Mouse (Mus musculus): ENCODE measurements around the gene Rdh13. TPM values are rescaled to one million over a fixed set of nuclear protein-coding genes. Genes with fewer than 3 reads are reported as not detected.

Gene Rdh13
- total RNA-seq (2021): 10 to 100 TPM; 25.2 to 28.4 TPM
- long read RNA-seq, experiment 1, partial matches to known transcripts: 1 of 2 reads
- long read RNA-seq, experiment 1, other reads (novel, unspliced or antisense): 1 of 2 reads
- long read RNA-seq, experiment 2, partial matches to known transcripts: 0 of 4 reads
- long read RNA-seq, experiment 2, other reads (novel, unspliced or antisense): 3 of 4 reads

DNA sequence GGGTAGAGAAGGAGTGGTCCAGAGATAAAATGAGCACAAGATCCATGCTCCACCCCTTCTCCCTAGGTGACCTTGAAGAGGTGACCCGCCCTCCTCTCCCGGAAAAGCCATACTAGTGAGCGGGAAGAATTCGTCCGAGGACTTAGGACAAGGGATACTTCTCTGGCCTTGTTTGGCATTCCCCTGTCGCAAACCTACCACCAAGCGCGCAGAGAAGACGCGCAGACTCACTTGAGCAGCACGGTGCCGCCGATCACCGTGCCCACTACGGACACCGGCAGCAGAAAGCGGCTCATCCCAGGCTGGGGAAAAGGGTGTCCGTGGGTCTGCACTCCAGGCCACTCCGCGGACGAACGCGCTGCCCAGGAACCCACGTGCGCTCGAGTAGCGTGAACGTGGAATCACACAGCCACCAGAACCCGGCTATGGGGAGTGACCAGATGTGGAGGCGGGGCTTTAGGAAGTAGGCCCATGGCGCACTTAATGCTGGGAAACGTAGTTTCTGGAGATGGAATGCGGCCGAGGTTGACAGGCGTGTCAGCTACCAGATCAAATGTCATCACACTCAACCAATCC, at the start of gene Rdh13:
TSS of gene Rdh13 (minus strand) at position 434 of the 576 bp plus-strand sequence.
- DNase-seq (ENCODE audit: low spot score in 2 of 2): peak; percentile 89 to 93
- peak within 1 kb of the TSS; percentile 94 for H3K27ac ChIP-seq
- peak within 1 kb of the TSS; percentile 85 for H3K4me3 ChIP-seq
- peak; percentile 35 for TF ChIP-seq CTCF (conservative IDR thresholded peaks at IDR 0.05)

DNA sequence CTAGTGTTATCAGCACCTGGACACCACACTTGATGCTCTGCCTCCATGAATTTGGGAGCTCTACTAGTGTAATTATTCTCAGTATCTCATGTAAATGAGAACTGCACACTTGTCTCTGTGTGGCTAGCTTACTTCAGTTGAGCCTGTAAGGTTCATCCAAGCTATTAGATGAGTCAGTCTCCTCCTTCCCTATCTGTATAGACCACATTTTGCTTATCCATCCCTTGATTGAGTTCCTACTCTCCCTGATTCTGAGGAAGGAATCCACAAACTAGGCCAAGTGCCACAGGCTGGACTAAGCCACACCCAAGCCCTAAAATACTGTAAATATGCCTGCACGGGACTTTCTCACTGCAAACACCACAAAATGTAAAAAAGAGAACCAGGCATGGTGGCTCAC, 48.5 kb upstream of the Rdh13 start:
- Histone ChIP-seq H3K4me3 (no peak overlapping the region), H3K27ac (no peak overlapping the region)
- no peak for DNase-seq (ENCODE audit: low spot score in 2 of 2)
- TF ChIP-seq CTCF (conservative IDR thresholded peaks at IDR 0.05): no peak

DNA sequence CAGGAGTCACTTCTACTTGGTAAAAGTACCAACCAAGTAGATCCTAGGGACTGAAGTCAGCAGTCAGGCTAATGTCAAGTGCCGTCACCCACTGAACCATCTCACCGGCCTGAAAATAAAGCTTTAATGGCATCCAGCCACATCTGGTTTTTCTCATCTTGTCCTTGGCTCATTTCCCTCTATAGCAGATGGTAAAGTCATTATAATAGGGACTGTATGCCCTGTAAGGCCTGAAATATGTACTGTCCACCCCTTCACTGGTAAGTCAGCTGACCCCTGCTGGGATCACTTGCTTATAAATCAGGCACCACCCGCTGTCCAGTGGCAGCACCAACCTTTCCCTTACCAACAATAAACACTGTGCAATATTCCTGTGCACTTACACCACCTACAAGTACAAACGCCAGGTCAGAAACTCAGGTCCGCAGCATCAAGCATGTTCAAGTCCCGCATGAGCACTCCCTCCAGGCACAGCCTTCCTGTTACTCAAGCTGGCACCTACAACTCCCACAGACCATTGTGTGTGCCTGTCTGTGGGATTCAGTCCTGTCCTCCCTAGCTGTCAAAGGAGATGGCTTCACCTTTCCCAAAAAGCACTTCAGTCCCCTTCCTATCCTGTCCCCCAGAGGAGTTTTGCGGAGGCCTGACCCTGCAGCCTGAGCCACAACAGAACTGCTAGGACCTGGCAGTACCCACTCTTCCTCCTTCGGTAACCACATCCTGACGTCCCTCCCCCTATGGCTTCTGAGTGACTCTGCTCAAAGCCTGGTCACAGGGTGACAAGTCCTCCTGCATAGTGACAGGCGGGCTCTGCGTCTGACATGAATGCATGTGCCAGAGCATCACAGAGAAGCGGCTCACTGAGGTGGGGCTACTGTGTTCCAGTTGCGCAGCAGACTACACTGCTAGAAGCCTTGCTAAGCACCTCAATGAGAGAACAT, 47.1 kb upstream of the Rdh13 start:
- Histone ChIP-seq H3K27ac (no peak overlapping the region), H3K4me3 (no peak overlapping the region)
- no peak for TF ChIP-seq CTCF (conservative IDR thresholded peaks at IDR 0.05)
- DNase-seq (ENCODE audit: low spot score in 2 of 2): no peak

DNA sequence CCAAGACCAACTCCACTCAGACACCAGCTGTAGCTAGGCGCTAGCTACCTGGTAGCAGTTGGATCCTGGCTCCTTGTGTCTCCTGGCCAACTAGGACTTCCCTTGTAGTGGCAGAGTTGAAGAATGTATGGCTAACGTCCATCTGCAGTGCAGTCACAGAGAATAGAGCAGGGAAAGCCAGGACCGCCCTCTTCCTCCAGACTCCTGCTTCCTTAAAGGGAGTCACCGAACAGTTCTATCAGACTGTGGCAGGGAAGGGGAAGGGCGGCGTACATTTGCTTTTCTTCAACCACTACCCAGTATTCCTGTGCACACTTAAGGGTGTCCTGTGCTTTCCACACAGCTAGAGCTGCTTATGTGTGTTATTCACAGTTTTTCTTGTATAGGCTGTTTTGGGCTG, 45.9 kb upstream of the Rdh13 start:
- DNase-seq (ENCODE audit: low spot score in 2 of 2): no peak
- TF ChIP-seq CTCF (conservative IDR thresholded peaks at IDR 0.05): no peak
- Histone ChIP-seq H3K27ac (peak overlapping the region; percentile 46; the same call in 1 of the 2 replicates), H3K4me3 (no peak overlapping the region)

DNA sequence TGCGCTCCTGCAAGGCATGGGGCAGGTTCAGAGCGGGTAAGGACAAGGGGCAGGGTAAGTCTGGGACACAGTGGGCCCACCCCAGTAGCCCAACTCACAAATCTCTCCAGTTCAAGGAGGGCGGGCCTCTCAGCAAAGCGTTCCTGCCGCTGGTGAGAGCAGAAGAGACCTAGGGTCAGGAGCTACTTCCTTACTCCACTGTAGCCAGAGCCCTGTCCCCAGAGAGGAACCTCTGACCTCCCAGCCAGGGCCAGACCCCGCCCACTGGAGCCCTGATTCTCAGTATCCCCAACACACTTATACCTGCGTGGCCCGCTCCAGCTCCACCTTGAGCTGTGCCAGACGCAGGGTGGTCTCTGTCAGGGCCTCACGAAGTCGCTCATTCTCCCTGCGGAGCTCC, 36.8 kb upstream of the Rdh13 start:
- no peak for TF ChIP-seq CTCF (conservative IDR thresholded peaks at IDR 0.05)
- no peak for DNase-seq (ENCODE audit: low spot score in 2 of 2)

DNA sequence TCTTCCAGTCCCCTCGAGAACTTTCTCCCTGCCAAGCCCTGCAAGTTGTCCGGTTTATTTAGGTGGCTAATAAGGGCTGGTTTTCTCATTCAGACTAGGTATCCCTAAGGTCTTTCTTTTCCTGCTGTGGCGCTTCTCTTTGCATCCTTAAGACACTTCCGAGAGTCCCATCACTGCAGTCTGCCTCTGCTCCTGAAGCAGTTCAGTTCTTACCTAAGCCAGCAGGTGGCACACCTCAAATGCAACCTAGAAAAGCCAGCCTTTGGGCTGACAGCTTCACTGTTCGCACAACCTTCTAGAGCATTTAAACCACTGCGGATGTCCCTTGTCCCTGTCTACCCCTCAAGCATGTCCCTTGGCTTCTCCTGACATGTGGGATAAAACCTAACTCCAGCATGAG, 34.2 kb upstream of the Rdh13 start:
- TF ChIP-seq CTCF (conservative IDR thresholded peaks at IDR 0.05): peak; percentile 78
- Histone ChIP-seq H3K27ac (no peak overlapping the region), H3K4me3 (no peak overlapping the region)
- peak in 1 of 2 experiments; percentile 44 for DNase-seq (ENCODE audit: low spot score in 2 of 2)

More for the DNA sequence above, 36.8 kb upstream of the Rdh13 start:
- Histone ChIP-seq H3K27ac (no peak overlapping the region), H3K4me3 (no peak overlapping the region)

DNA sequence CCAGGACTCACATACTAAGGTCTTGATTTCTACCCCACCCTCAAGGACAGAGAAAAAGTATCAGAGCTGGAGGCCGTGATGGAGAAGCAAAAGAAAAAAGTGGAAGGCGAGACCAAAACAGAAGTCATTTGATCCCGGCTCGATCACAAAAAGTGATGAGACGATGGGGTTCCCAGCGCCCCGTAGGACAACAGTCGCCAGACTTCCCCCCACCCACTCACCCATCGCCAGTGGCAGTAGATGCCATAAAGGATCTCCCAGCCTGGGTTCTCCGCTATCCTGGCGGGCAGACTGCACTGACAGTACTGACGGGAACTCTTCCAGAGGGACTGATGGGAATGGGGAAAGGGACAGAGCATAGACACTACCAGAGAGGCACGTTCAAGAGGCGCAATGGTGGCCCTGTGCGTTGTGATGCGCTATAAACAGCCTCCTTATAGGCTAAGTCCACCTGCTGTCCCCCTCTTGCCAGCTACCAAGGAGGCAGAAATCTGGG, 33.4 kb upstream of the Rdh13 start:
- H3K27ac ChIP-seq: peak overlapping the region; percentile 21; the same call in 1 of the 2 replicates
- TF ChIP-seq CTCF (conservative IDR thresholded peaks at IDR 0.05): no peak
- H3K4me3 ChIP-seq: peak overlapping the region; percentile 62
- no peak for DNase-seq (ENCODE audit: low spot score in 2 of 2)

DNA sequence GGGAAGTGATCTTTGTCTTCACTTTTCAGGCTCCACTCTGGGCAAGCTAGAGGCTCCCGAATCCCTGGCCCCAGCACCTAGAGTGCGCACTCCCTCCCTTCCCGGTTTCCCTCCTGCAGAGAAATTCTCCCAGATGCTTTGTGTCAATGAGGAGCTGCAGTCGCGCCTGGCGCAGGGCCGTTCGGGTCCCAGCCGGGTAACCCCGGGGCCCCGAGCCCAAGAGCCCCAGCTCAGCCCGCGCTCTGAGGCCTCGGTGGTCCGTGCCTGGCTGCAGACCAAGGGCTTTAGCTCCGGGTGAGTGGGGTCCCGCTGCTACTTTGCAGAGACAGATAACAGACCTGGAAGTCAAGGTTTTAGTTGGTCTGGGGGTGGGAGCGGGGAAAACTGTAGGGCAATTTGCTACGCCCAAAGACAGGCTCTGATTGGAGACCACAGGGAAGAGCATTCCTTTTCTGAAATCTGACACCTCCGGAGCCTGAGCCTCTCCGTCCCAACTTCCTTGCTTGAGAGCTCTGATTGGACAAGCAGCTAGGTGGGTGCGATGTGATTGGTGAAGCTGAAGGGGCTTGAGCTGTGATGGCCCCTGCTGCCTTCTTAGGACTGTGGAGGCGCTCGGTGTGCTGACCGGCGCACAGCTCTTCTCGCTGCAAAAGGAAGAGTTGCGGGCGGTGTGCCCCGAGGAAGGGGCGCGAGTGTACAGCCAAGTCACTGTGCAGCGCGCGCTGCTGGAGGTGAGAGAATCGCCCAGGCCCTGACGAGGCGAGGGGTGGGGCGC, 32.8 kb upstream of the Rdh13 start:
- TF ChIP-seq CTCF (conservative IDR thresholded peaks at IDR 0.05): no peak
- DNase-seq (ENCODE audit: low spot score in 2 of 2): peak; percentile 44 to 49
- Histone ChIP-seq H3K27ac (peak overlapping the region; percentile 36; the same call in 1 of the 2 replicates), H3K4me3 (peak overlapping the region; percentile 62)

DNA sequence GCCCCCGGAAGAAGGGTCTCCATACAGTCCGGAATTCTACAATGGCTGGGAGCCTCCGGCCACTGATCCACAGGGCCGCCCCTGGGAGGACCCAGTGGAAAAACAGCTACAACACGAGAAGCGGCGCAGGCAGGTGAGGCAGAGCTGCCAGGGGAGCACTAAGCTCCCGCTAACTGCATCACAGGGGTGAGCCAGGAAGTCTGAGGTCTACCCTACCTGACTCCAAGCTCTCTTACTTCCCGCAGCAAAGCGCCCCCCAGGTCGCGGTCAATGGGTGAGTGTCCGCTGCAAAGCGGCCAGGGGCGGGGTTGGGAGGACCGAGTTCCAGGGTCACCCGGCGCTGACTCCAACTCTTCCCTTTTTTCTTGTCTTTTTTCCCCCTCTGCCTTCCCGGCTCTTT, 28.5 kb upstream of the Rdh13 start:
- Histone ChIP-seq H3K27ac (no peak overlapping the region), H3K4me3 (no peak overlapping the region)
- TF ChIP-seq CTCF (conservative IDR thresholded peaks at IDR 0.05): no peak
- no peak for DNase-seq (ENCODE audit: low spot score in 2 of 2)

DNA sequence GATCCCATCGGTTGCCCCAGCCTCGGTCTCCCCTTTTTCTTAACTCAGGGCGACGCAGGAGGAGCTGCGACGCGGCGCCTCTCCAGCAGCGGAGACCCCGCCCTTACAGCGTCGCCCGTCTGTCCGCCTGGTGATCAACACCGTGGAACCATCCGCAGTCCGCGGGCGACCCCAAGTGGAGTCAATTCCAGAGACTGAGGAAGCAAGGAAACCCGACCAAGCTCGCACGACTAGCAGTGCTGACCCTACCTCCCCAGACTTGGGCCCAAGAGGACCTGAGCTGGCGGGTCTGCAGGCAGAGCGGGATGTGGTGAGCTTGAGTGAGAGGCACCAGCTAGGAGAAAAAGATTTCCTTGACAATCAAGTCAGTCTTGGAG, 25.7 kb upstream of the Rdh13 start:
- DNase-seq (ENCODE audit: low spot score in 2 of 2): peak; percentile 89 to 93
- H3K4me3 ChIP-seq: peak overlapping the region; percentile 63
- H3K27ac ChIP-seq: peak overlapping the region; percentile 15; the same call in 1 of the 2 replicates
- TF ChIP-seq CTCF (conservative IDR thresholded peaks at IDR 0.05): peak; percentile 81

DNA sequence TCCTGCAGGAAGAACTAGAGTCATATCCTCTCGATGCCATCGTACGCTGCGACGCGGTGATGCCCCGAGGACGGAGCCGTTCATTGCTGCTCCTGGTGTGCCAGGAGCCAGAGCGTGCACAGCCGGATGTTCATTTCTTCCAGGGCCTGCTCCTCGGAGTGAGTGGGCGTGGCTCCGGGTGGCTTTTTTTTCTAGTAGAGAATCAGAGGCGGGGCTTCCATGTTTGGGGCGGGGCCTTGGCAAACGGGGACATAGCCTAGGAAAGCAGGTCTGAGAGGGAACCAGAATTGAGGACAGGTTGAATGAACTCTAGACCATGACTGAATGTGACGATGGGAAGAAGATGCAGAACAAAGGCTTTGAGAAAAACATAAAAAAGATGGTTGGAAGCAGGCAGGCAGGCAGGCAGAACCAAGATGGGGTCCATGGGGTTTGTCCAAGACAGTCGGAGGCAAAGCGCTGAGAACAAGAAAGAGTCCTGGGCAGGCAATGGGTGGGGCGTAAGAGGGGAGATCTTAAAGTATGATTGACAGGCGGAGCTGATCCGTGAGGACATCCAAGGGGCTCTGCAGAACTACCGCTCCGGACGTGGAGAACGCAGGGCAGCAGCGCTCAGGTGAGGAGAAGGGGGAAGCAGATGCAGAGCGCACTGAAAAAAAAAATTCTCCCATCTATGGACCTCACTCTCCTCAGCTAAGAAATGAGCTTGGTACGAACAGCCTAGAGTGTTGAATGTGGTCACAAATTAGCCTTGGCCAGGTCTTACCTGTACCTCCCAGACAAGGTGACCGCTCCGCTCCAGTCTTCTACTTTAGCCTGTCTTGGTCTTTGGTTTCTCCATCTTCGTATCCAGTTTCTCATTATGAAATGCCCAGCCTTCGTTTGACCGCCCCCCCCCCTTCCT, 25.1 kb upstream of the Rdh13 start:
- Histone ChIP-seq H3K4me3 (peak overlapping the region; percentile 63), H3K27ac (peak overlapping the region; percentile 15; the same call in 1 of the 2 replicates)
- TF ChIP-seq CTCF (conservative IDR thresholded peaks at IDR 0.05): no peak
- peak; percentile 51 to 59 for DNase-seq (ENCODE audit: low spot score in 2 of 2)
